Mouse (Mus musculus): ENCODE data around the gene Angptl2. TPM values are rescaled to one million over a fixed set of nuclear protein-coding genes. Genes with fewer than 3 reads are reported as not detected.

Angptl2 gene
- polyA plus RNA-seq, 1 experiment from 2014 or later = 14.8 TPM

- Histone ChIP-seq H3K9me3 (no peaks in the 10 kb centered on the region), H3K36me3 (no peaks in the 10 kb centered on the region), H3K9ac (replicated peaks) (no peak overlapping the region), H3K4me2 (replicated peaks) (no peak overlapping the region), H3K27me3 (no peaks in the 10 kb centered on the region), H3K27ac (no peak overlapping the region), H3K4me3 (replicated peaks) (no peak overlapping the region), H3K4me1 (replicated peaks) (peaks cover 34% of the 10 kb centered on the region)
- no peak for ATAC-seq
- WGBS = 61% methylated on average over 16 of the region's 16 CpGs
Observed at GRCm38 (mm10) chr2:33179930-33180630, 35.8 kb upstream of the Angptl2 start.

GRCm38 (mm10) chr2:33183321-33183720, 32.5 kb upstream of the Angptl2 start:
- H3K9ac ChIP-seq (replicated peaks) = no peak overlapping the region
- H3K4me2 ChIP-seq (replicated peaks) = no peak overlapping the region
- no peaks in the 10 kb centered on the region for H3K27me3 ChIP-seq
- no peak overlapping the region for H3K4me3 ChIP-seq (replicated peaks)
- H3K9me3 ChIP-seq = no peaks in the 10 kb centered on the region
- peaks cover 21% of the 10 kb centered on the region for H3K4me1 ChIP-seq (replicated peaks)
- 95% methylated on average over 7 of the region's 7 CpGs for WGBS
- no peak overlapping the region for H3K27ac ChIP-seq
- no peaks in the 10 kb centered on the region for H3K36me3 ChIP-seq
- no peak for ATAC-seq

DNA sequence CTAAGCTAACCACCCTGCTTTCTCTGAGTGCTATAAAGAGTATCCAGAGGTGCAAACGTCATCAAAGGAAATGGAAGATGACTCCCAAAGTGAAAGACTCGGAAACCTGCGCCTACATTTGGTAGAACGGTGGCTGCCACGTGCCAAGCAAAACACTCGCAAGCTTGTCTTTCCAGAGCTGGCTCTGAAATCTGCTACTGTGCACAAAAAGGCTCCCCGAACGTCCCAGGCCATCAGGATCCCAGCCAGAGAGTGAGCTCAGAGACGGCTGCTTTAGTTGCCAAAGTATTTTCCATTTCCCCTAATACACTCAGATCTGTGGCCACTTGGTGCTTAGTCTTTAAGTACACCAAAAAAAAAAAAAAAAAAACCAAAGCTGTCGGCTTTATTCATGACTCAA, 31.2 kb upstream of the Angptl2 start:
- H3K27ac ChIP-seq = no peak overlapping the region
- H3K27me3 ChIP-seq = no peaks in the 10 kb centered on the region
- no peaks in the 10 kb centered on the region for H3K9me3 ChIP-seq
- WGBS = 84% methylated on average over 10 of the region's 10 CpGs
- ATAC-seq = no peak
- H3K9ac ChIP-seq (replicated peaks) = no peak overlapping the region
- H3K4me3 ChIP-seq (replicated peaks) = no peak overlapping the region
- H3K4me1 ChIP-seq (replicated peaks) = peaks cover 8% of the 10 kb centered on the region
- H3K36me3 ChIP-seq = no peaks in the 10 kb centered on the region
- no peak overlapping the region for H3K4me2 ChIP-seq (replicated peaks)

DNA sequence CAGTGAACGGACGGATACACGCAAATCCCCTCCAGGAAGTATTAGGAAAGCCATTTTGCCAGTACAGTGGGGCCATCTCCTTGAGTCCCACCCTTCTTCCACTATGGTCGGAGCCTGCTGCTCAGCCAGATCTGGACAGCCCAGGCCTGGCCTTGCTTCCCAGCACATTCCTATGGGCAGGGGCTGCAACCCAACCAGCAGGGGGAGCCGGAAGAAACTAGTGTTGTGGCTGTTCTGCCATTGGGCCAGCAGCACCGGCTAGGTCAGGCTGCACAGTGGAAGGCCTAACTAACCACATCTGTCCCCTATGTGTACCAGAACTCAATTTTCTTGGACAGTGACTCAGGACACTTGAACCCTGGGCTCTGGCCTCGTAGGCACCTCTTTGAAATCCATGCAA, 30.6 kb upstream of the Angptl2 start:
- Histone ChIP-seq H3K27ac (no peak overlapping the region), H3K4me3 (replicated peaks) (no peak overlapping the region), H3K36me3 (no peaks in the 10 kb centered on the region), H3K9me3 (no peaks in the 10 kb centered on the region), H3K27me3 (no peaks in the 10 kb centered on the region), H3K4me1 (replicated peaks) (peaks cover 1% of the 10 kb centered on the region), H3K4me2 (replicated peaks) (no peak overlapping the region), H3K9ac (replicated peaks) (no peak overlapping the region)
- WGBS = 75% methylated on average over 7 of the region's 7 CpGs
- ATAC-seq = no peak

DNA sequence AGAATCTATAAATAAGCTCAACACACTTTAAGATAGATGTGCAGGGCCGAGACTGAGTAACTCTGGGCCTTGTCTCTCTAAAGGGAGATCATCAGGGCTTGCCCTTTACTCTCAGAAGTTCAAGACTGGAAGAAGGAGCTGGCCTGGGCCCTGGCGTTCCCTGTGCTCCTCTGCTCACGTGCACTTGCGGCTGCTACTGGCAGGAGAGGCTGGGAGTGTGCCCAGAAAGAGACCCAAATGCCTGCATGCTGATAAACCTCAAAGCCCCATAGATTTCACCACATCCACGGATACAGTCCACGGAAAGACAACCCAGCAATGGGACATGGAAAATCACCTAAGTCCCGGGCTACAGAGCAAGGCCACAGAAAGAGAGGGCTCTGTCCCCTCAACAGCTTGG, 29.4 kb upstream of the Angptl2 start:
- WGBS = 79% methylated on average over 7 of the region's 7 CpGs
- Histone ChIP-seq H3K9me3 (no peaks in the 10 kb centered on the region), H3K36me3 (no peaks in the 10 kb centered on the region), H3K9ac (replicated peaks) (no peak overlapping the region), H3K4me3 (replicated peaks) (no peak overlapping the region), H3K27ac (0 out of 2 replicates have a peak overlapping the region, but pooled peaks have one; percentile 39), H3K27me3 (no peaks in the 10 kb centered on the region), H3K4me2 (replicated peaks) (no peak overlapping the region), H3K4me1 (replicated peaks) (no peaks in the 10 kb centered on the region; the same call in 1 of the 2 replicates)
- no peak for ATAC-seq

DNA sequence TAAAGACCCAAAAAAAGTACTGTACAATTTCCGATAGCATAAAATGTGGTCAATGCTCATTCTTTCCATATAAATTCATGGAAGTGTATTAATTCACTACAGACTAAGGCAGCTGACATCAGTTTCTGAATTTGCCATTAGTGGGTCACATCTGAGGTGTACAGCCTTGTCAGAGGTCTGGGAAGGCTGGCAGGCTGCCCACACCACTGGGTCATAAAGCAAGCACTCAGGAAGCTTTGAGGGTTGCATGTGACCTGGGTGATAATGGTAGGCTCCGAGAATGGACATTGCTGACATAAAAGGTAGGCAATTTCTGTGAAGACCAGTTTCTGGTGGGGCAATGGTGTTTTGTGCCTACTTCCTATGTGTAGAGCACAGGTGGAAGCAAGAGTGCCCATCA, 28.0 kb upstream of the Angptl2 start:
- ATAC-seq = no peak
- Histone ChIP-seq H3K4me1 (replicated peaks) (no peaks in the 10 kb centered on the region; the same call in 1 of the 2 replicates), H3K4me3 (replicated peaks) (no peak overlapping the region), H3K9ac (replicated peaks) (no peak overlapping the region), H3K27me3 (no peaks in the 10 kb centered on the region), H3K4me2 (replicated peaks) (no peak overlapping the region), H3K27ac (no peak overlapping the region), H3K9me3 (no peaks in the 10 kb centered on the region), H3K36me3 (no peaks in the 10 kb centered on the region)
- WGBS = 87% methylated on average over 2 of the region's 2 CpGs

DNA sequence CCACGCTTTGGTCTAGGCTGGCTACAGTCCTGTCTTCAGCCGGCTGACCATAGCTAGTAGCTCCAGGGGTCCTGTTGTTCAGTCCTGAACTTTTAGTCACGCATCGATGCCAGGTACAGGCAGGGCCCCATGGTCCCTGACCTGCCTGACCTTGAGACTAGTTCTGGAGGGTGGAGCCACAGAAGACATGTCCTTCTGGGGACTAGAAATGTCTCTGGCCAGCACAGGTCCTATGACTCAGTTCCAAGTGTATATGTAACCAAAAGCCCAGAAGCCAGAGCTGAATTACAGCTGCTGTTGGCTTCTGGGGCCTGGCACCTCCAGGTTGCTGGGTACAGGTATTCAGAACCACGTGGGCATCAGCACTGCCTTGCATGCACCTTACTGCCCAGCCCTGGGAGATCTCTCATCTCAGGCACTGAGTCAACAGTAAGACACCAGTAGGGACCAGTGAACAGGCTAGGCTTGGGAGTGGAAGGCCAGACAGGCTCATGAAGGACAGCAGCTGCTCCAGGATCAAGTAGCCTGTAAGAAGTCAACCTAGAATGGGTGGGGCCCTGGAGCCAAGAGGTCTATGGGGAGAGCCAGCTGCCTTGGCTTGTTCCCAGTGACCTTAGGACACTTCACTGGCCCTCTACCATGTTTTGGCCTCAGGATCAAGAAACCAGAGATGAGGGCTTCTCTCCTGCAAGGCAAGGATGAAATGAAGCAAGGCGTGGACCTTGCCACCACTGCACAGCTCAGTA, 26.8 kb upstream of the Angptl2 start:
- Histone ChIP-seq H3K4me3 (replicated peaks) (no peak overlapping the region), H3K9me3 (no peaks in the 10 kb centered on the region), H3K9ac (replicated peaks) (no peak overlapping the region), H3K4me2 (replicated peaks) (no peak overlapping the region), H3K36me3 (no peaks in the 10 kb centered on the region), H3K4me1 (replicated peaks) (no peaks in the 10 kb centered on the region; the same call in 1 of the 2 replicates), H3K27me3 (no peaks in the 10 kb centered on the region), H3K27ac (no peak overlapping the region)
- ATAC-seq = no peak
- 79% methylated on average over 6 of the region's 6 CpGs for WGBS

DNA sequence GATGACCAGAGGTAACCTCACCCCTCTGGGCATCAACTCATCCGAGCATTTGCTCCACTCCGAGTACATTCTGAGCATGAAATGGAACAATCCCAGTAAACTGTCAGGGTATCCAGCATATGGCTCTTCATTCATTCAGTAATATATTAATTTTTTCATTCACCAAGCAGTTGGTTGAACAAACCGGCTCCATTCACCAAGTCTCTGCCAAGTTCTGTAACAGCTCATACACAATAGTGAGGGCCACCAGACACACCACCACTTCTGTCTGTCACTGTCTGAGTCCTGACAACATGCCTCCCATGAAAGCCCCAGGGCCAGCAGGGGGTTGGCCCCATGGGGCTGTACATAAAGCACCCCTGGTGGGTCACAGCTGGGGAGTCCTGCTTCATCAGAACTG, 25.9 kb upstream of the Angptl2 start:
- Histone ChIP-seq H3K9ac (replicated peaks) (no peak overlapping the region), H3K27me3 (no peaks in the 10 kb centered on the region), H3K4me3 (replicated peaks) (no peak overlapping the region), H3K9me3 (no peaks in the 10 kb centered on the region), H3K36me3 (no peaks in the 10 kb centered on the region), H3K4me1 (replicated peaks) (no peaks in the 10 kb centered on the region; the same call in 1 of the 2 replicates), H3K4me2 (replicated peaks) (no peak overlapping the region), H3K27ac (no peak overlapping the region)
- WGBS = 83% methylated on average over 3 of the region's 3 CpGs
- no peak for ATAC-seq

DNA sequence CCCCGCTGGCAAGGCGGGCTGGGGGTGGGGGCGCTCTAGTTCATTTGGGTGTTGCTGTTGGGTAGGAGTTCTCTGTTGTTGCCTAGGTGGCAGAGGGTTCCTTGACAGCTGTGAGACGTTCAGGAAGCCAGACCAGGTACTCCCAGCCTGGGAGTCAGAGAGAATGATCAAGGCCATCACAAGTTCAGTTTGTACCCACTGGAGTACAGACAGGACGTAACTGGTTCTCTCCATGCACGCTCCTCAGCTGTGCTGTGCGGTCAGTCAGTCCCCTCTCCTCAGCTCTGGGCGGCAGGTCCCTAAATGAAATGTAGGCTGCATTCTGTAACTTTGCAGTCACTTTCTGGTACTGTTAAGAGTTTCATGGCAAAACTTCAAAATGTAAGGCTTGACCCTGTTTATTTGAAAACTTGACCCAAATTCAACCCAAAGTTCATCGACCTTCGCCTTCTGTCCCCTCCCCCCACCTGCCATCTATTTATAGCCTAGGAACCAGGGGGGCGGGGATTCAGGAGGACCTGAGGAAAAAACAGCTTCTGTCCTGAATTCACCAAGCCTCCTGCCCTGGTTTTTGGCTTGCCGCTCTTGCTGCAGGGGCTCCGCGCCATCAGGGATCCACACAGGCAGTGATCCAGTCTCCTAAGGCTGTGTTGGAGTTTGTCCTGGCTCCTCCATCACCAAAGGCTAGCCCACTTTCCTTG, 15.4 kb upstream of the Angptl2 start:
- H3K4me1 ChIP-seq (replicated peaks) = peaks cover 21% of the 10 kb centered on the region
- no peak overlapping the region for H3K4me2 ChIP-seq (replicated peaks)

DNA sequence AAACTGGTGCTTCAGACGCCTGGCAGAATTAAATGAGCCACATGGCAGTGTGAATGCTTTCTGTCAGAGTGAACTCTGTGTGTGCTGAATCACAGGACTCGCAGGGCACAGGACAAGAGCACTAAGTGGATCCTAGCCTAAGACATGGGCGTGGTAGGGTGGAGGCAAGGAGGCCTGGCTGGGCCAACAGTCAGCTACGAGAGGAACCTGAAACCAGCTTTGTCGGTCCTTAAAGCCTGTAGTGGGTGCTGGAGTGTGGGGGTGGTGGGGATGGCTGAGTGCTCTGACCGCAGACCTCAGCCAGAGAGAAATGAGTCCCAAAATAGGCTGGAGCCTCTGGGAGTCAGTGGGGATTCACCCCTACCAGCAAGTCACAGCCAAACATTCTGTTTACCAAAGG, 12.6 kb upstream of the Angptl2 start:
- Histone ChIP-seq H3K27ac (0 out of 2 replicates have a peak overlapping the region, but pooled peaks have one; percentile 3), H3K4me3 (replicated peaks) (no peak overlapping the region), H3K27me3 (no peaks in the 10 kb centered on the region), H3K4me2 (replicated peaks) (no peak overlapping the region), H3K9ac (replicated peaks) (peak overlapping the region; percentile 5; the same call in 1 of the 2 replicates), H3K4me1 (replicated peaks) (peaks cover 39% of the 10 kb centered on the region), H3K36me3 (peaks cover 9% of the 10 kb centered on the region; the same call in 1 of the 2 replicates), H3K9me3 (no peaks in the 10 kb centered on the region)
- WGBS = 59% methylated on average over 6 of the region's 6 CpGs
- no peak for ATAC-seq

More for the DNA sequence above, 15.4 kb upstream of the Angptl2 start:
- peaks cover 9% of the 10 kb centered on the region; the same call in 1 of the 2 replicates for H3K36me3 ChIP-seq
- no peak overlapping the region for H3K9ac ChIP-seq (replicated peaks)
- H3K4me3 ChIP-seq (replicated peaks) = no peak overlapping the region
- H3K9me3 ChIP-seq = no peaks in the 10 kb centered on the region
- 78% methylated on average over 14 of the region's 14 CpGs for WGBS
- H3K27me3 ChIP-seq = no peaks in the 10 kb centered on the region
- no peak overlapping the region for H3K27ac ChIP-seq
- ATAC-seq = no peak

GRCm38 (mm10) chr2:33204980-33205379, 10.9 kb upstream of the Angptl2 start:
- Histone ChIP-seq H3K4me1 (replicated peaks) (peaks cover 39% of the 10 kb centered on the region), H3K27me3 (no peaks in the 10 kb centered on the region), H3K4me3 (replicated peaks) (no peak overlapping the region), H3K27ac (no peak overlapping the region), H3K36me3 (peaks cover 5% of the 10 kb centered on the region; the same call in 1 of the 2 replicates), H3K9ac (replicated peaks) (0 out of 2 replicates have a peak overlapping the region, but pooled peaks have one; percentile 19), H3K4me2 (replicated peaks) (no peak overlapping the region), H3K9me3 (no peaks in the 10 kb centered on the region)
- ATAC-seq = no peak
- 89% methylated on average over 5 of the region's 5 CpGs for WGBS
